Mouse (Mus musculus) urinary bladder, adult 18-20 months (tissue): Measurements from ENCODE around the gene Pip4k2c.
"Not testable (repeated sequence)": the region's sequence is repeated elsewhere in the genome, so short reads cannot be mapped to it uniquely, and the experiment has no call there.

Experiments used
- DNase-seq, 2 experiments: peaks; one replicate each; pipeline ENCODE4 v3.0.0; 2022; ENCODE audit warnings: low spot score in 2 of 2, mixed read lengths in 2 of 2

Pip4k2c gene

DNA sequence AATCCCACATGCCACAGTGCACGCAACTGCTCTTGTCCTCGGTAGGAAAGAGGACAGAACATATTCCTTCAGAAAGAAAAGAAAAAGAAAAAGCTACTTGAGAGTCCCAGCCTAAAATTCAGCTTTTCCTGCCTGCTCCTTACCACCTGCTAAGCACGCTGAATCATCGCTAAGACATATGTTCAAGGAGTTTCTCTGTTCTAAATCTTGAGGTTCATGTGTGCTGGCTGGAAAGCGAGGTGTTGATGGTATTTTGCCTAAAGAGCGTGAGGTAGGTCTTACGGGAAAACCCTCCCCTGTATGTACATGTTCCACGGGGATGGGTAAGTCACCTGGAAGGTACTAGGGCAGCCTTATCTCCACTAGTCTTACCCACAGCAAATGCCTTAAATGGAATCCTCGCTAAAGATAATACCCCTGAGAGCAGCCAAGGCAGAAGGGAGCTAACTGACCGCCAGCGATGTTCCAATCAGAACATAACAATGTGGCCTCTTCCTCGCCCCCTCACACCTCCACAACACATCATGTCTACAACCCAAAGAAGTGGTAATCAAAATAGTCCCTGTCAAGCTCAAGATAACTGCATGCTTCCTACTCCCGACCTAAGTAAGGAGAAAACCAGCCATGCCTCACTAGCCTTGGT lies 1.3 kb downstream of the Pip4k2c start:
- no peak for DNase-seq

DNA sequence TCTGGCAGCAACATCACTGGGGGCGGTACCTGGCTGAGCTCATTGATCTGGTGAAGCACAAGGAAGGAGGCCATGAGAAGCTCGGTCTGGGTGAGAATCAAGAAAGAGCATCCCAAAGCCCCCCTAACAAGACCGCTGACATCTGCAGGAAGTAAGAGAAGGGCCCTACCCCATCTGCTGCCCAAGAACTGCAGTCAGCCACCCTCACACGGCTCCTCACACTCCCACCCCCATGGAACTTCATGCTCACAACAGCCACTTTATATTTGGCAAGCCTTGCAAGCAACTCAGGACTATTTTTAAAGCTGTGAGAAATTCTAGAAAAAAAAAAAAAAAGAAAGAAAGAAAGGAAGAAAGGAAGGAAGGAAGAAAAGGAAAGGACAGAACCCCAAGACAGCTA lies 2.5 kb downstream of the Pip4k2c start:
- no peak for DNase-seq

- DNase-seq, result no peak
These were observed 6.0 kb downstream of the Pip4k2c start for GRCm38 (mm10) chr10:127205373-127205772.

GRCm38 (mm10) chr10:127204589-127204988 lies 6.8 kb downstream of the Pip4k2c start:
- DNase-seq, result no peak

- DNase-seq, result no peak
These were observed 8.3 kb downstream of the Pip4k2c start for GRCm38 (mm10) chr10:127203106-127203505.

DNA sequence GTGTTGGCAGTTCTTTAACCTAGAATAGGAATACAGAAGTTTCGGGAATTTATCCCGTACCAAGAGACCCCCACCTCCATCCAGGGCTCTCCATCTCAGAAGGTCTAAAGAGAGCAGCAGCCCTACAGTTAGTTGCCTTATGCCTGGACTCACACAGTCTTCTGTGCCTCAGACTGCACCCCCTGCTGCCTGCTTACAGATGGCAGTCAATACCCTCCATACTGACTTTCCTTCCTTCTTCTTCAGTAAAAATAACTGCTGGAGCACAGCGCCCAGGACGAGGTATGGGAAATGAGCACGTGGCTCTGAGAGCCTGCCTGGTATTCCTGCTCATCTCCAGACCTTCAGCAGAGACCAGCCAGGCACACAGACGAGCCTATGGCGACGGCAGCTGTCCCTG lies 11.1 kb downstream of the Pip4k2c start:
- DNase-seq, result no peak

- no peak for DNase-seq
These were observed 11.9 kb downstream of the Pip4k2c start for GRCm38 (mm10) chr10:127199474-127199873.

DNA sequence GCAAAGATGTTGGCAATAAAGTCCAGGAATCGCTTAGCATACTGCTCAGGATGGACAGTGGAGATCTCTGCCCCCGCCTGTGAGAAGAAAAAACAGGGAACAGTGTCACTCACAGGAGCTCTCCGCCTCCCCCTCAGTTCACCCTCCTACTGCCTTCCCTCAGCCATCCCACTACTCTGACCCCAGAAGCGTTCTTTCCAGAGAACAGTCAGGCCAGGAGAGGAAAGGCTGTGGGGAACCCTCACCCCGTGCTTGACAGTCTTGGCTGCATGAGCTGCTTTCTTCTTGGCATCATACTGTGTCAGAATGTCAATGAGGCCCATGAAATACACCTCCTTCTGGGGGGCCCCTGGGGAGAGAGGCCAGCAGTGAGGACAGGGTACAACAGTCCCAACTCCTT lies 12.3 kb downstream of the Pip4k2c start:
- no peak for DNase-seq

- no peak for DNase-seq
These were observed 12.9 kb downstream of the Pip4k2c start for GRCm38 (mm10) chr10:127198492-127198891.

DNA sequence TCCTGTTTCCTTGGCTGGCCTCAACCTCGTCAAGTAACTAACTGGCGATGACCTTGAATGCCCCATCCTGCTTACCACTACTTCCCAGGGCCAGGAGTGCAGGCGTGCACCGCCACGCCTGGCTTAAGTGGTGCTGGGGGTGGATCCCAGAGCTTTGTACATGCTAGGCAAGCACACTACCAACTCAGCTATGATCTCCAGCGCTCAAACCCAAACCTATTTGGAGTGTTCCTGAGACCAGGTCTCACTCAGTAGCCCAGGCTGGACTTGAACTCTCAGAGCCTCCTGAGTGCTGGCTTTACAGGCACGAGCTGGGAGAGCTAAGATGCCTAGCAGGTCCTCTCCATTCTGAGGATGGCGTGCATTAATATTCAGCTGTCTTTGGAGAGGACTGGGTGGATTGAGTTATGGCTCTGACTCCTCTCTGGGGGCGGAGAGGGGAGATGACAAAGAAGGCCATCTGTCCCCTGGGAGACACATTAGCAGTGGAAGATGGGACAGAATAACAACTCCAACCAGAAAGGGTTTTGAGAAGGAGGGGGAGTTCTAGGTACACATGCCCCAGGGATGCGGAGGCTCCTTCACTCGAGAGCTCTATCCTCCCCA lies 13.8 kb downstream of the Pip4k2c start:
- DNase-seq, result no peak

DNA sequence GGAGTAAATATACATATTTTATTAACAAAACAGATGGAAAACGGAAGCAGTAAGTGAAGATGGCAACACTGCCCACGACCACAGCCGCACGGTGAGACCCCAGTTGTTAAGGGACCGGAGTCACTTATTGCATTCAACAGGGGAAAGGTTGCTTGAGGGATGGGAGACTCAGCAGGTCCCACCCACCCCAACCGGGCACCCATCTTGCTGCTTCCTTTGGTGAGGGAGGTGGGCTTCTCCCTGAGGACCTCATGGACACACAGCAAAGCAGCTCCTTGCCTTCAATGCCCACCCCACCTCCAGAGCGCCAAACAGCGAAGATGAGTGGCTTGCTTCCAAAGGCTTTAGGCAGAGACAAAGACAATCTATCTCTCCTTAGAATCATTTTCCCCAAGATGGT lies 14.3 kb downstream of the Pip4k2c start:
- no peak for DNase-seq

DNA sequence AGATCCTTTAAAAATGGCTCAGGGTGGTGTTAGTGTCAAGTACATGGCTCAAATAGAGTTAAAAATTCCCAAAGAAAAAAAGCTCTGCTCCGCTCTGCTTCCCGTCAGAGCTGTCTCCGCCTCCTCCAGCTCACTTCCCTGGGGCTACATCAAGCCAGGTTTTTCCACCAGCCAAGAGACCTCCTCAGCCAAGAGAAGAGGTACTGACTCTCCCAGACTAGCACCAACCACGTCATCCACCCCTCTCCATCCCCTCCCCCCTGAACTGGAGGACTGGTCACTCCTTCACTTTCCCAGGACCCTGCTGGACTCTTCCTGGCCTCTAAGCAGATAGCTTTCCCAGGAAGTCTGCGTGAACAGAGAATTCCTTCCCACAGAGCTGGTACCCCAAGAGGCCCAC lies 15.0 kb downstream of the Pip4k2c start:
- peak in 1 of 2 experiments; percentile 63 for DNase-seq

GRCm38 (mm10) chr10:127195328-127196129 lies 15.9 kb downstream of the Pip4k2c start, which contains the start of gene Dtx3:
Gene Dtx3 (minus strand): TSS chr10:127195728.
- peak in 1 of 2 experiments; percentile 26 for DNase-seq

DNA sequence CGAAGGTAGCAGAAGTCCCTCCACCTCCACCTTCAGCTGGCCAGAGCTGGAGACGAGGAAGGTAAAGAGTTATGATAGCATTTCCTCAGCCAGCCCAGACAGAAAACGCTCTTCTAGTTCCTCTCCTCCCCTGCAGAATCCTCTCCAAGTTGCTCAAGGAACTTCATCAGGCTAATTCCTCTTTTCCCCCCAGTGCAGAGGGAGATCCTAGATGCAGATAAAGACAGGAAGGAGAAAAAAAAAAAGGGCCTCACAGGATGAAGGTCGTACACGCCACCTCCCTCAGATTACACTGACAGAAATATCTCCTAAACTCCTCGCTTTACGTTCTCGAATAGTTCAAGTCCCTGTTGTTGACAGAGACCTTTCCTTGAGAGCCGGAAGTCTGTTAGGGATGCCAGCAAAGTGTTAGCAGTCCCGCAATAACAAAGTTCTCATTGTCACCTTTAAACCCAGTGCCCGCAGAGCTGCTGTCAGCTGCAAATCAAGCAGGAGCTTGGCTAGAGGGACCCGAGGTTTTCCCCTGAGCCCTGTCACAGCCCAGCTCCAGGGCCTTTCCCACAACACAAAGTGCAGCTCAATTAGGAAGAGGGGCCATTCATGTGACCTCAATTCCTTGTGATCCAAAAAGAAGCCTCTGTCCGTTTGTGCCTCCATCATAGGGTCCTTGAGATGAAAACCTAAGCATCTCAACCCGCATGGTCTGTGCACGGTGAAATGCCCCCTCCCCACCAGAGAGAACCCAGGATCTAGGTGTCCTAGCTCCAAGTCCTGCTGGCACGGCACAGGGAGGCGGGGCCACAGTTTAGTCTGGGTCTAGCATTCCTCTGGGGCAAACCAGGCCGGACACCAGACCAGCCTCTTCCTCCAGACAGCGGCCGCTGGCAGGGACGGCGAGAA lies 16.7 kb downstream of the Pip4k2c start:
- peak; percentile 54 to 62 for DNase-seq

DNA sequence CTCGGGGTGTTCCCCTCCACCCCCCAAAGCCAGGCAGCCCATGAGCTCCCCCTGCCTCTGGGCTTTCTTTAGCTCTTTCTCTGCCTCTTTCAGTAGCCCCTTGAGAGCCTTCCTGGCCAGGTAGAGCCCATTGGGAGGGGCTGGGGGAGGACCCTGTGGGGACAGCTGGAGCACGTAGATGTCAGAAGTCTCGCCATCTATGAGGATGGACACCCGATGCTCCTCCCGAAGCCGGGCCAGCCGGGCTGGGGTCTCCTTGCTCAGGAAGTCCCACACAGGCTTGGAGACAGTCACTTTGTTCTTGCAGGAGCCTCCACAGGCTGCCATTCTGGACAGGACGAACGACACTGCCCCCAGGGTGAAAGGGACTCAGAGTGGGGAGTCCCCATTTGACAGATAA lies 18.4 kb downstream of the Pip4k2c start:
- no peak for DNase-seq

DNA sequence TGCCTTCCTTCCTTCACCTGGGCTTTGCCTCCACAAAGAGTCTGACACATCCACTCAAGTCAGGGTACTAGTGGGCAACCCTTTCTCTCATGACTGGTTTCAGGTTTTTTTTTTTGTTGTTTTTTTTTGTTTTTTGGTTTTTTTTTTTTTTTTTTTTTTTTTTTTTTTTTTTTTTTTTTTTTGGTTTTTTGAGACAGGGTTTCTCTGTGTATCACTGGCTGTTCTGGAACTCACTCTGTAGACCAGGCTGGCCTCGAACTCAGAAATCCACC lies 19.4 kb downstream of the Pip4k2c start:
- DNase-seq, result not testable (repeated sequence)

DNA sequence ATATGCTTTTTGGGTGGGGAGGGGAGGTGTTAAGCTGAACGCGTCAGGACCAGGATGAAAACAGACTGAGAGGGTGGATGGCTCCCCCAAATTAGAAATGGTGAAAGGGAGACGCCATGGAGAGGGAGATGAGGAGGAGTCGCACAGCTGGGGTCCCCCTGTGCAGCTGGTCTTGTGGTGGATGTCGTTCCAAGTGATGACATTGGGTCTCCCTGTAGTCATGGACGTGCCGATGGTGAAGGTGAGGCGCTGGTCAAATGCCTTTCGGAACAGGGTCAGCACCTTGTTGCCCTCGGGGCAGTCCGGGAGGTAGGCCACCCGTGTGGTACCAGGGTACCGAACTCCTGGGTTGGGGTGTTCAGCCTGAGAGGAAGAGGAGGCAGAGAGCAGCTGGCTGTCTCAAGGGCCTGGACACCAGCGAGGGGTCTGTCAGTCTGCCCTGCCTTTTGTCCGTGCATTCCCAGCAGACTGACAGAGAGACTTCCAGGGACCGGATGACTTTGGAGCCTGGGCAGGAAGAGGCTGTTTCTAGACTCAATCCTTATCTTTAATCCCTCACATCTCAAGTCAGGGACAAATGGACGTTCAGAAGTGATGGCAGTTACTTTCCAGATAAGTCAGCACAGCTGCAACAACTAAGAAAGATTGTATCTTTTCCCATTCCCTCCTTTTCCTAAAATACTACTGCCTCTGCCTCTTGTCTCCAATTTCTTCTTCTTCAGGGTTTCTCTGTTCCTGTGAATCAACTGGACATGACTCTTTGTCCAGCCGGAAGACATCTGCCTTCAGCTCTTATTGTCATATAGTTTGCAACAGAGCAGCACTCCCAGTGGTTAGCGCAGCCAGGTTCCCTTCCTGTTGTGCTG lies 20.0 kb downstream of the Pip4k2c start:
- no peak for DNase-seq

DNA sequence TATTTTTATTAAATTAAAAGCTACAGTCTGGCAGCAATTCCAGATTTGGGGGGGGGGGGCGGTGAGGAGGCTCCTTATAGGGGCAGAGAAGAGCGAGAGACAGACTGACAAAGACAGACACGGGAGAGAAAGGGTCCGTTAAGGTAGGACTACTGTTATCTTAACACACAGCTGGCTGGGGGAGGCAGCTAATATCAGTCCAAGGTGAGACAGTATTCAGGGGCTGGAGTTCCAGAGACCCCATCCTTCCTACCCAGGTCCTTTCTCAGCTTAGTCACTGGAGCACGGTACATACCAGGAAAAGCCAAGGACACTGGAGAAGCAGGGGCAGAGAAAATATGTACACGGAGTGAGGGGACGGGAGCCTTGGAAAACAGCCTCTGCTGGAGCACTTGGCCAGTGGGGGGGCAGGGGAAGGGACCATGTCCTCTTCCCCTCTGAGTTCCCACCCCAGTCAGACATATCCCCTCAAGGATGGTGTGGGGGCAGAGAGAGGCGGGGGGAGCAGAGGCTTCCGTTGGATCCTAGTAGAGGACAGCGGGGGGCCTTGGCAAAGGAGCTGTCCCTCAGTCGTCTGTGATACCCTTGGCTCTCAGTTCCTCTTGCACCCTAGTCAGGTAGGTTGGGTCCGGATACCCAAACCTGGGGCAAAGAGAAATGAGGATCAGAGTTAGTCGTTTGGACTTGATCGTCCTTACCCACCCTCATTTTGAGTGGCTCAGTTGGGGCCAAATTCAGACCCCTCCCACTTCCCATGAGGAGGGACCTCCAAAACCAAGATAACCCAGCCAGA lies 20.8 kb downstream of the Pip4k2c start:
- DNase-seq, result no peak

- peak; percentile 23 to 50 for DNase-seq
These were observed 21.6 kb downstream of the Pip4k2c start, which contains the start of gene Arhgef25 for GRCm38 (mm10) chr10:127189651-127190381. Gene Arhgef25 (minus strand): TSS chr10:127190083.
